Mouse (Mus musculus) stomach, postnatal 0 days (tissue): Measurements from ENCODE around the gene Mier1. TPM values are rescaled to one million over a fixed set of nuclear protein-coding genes. Genes with fewer than 3 reads are reported as not detected.

ENCODE experiments used
- ATAC-seq: fragments of 200-750 bp; cut with Nextera tagmentation; 2 replicates; pipeline ENCODE4 v1.8.0; 2017; ENCODE audit not compliant: low FRiP score, low TSS enrichment
- DNase-seq: peaks from one replicate; pipeline ENCODE4 v3.0.0-alpha.2; 2016; ENCODE audit warnings: low spot score
- H3K27ac ChIP-seq: fragments of 300-500 bp; sonication (generic); replicated peaks from 2 replicates; pipeline ENCODE4 v1.5.1; 2014; ENCODE audit warnings: mild to moderate bottlenecking, control low read depth
- H3K27me3 ChIP-seq: fragments of 300-500 bp; sonication (generic); 2 replicates; pipeline ENCODE4 v1.6.1; 2014; ENCODE audit warnings: low read length; ENCODE audit not compliant: control insufficient read depth, insufficient read depth
- H3K36me3 ChIP-seq: fragments of 300-500 bp; sonication (generic); 2 replicates; pipeline ENCODE4 v1.6.1; 2014; ENCODE audit warnings: low read length, mixed read lengths; ENCODE audit not compliant: control insufficient read depth, insufficient read depth
- H3K4me1 ChIP-seq: fragments of 300-500 bp; sonication (generic); replicated peaks from 2 replicates; pipeline ENCODE4 v1.6.1; 2014; ENCODE audit warnings: antibody characterized with exemption; ENCODE audit not compliant: control insufficient read depth, insufficient read depth
- H3K4me2 ChIP-seq: fragments of 300-500 bp; sonication (generic); replicated peaks from 2 replicates; pipeline ENCODE4 v1.6.1; 2014; ENCODE audit warnings: low read depth, mild to moderate bottlenecking, control low read depth, moderate library complexity
- H3K4me3 ChIP-seq: fragments of 300-500 bp; sonication (generic); 2 replicates; pipeline ENCODE4 v1.5.1; 2014; ENCODE audit warnings: low read depth, low read length, control low read depth
- H3K9ac ChIP-seq: fragments of 300-500 bp; sonication (generic); 2 replicates; pipeline ENCODE4 v1.6.1; 2014; ENCODE audit warnings: mild to moderate bottlenecking, low read length, control low read depth, mixed read lengths
- H3K9me3 ChIP-seq: fragments of 300-500 bp; sonication (generic); 2 replicates; pipeline ENCODE4 v1.6.1; 2016; ENCODE audit warnings: low read length; ENCODE audit not compliant: control insufficient read depth
- CTCF ChIP-seq: IDR thresholded peaks from 2 replicates; pipeline ENCODE4 v1.5.1; 2016; ENCODE audit warnings: antibody characterized with exemption, low read depth, mild to moderate bottlenecking, moderate library complexity
- EP300 ChIP-seq: optimal IDR thresholded peaks from 2 replicates; pipeline ENCODE3; 2016; ENCODE audit warnings: antibody characterized with exemption
- WGBS: fragments of 180-500 bp; shearing (Covaris S2); extraction: QIAGEN DNeasy Blood & Tissue Kit; methylation state at CpG from one replicate; pipeline ENCODE4 v1.1.7; 2014; 5-methylcytosine and 5-hydroxymethylcytosine counted together
- polyA plus RNA-seq: library from polyadenylated mRNA; unstranded; fragments of >200 nt; fragmentation: Nextera tagmentation; extraction: Ambion mirVana; gene quantifications from 2 replicates; pipeline ENCODE4 v1.2.1, GENCODE M21; 2015

Gene Mier1
- polyA plus RNA-seq, 1 experiment from 2014 or later = 31.1 TPM

GRCm38 (mm10) chr4:103119229-103120027 is 5.2 kb downstream of the Mier1 start:
- Histone ChIP-seq H3K4me3 (peak overlapping the region; percentile 90), H3K9ac (peak overlapping the region; percentile 97), H3K27ac (peak overlapping the region; percentile 99), H3K27me3 (no peaks in the 10 kb centered on the region), H3K4me1 (no peaks in the 10 kb centered on the region; the same call in 1 of the 2 replicates), H3K9me3 (no peaks in the 10 kb centered on the region), H3K4me2 (peak overlapping the region; percentile 69), H3K36me3 (0 out of 2 replicates have a peak, but pooled peaks cover 3% of the 10 kb centered on the region)
- DNase-seq (peak; percentile 86), ATAC-seq (peak; percentile 85)
- under 1% methylated on average over 77 of the region's 111 CpGs for WGBS
- 0 out of 2 replicates have a peak, but pooled peaks have one; percentile 26 for TF ChIP-seq CTCF
- TF ChIP-seq EP300 = no peak

- Histone ChIP-seq H3K4me2 (peak overlapping the region; percentile 69), H3K4me1 (no peaks in the 10 kb centered on the region; the same call in 1 of the 2 replicates), H3K27me3 (no peaks in the 10 kb centered on the region), H3K36me3 (0 out of 2 replicates have a peak, but pooled peaks cover 3% of the 10 kb centered on the region), H3K4me3 (peak overlapping the region; percentile 90), H3K27ac (peak overlapping the region; percentile 99), H3K9me3 (no peaks in the 10 kb centered on the region), H3K9ac (peak overlapping the region; percentile 97)
- WGBS = 3% methylated on average over 4 of the region's 4 CpGs
- TF ChIP-seq CTCF (no peak), EP300 (no peak)
- DNase-seq (peak; percentile 22), ATAC-seq (no peak)
Observed at GRCm38 (mm10) chr4:103120028-103120384, 5.8 kb downstream of the Mier1 start.

GRCm38 (mm10) chr4:103120395-103120794 is 6.2 kb downstream of the Mier1 start:
- H3K36me3 ChIP-seq = 0 out of 2 replicates have a peak, but pooled peaks cover 3% of the 10 kb centered on the region
- DNase-seq (no peak), ATAC-seq (no peak)
- TF ChIP-seq CTCF (no peak), EP300 (no peak)
- WGBS = 12% methylated on average over 3 of the region's 3 CpGs
- H3K27me3 ChIP-seq = no peaks in the 10 kb centered on the region
- H3K4me2 ChIP-seq = peak overlapping the region; percentile 69
- peak overlapping the region; percentile 31; the same call in 1 of the 2 replicates for H3K9ac ChIP-seq
- H3K4me3 ChIP-seq = peak overlapping the region; percentile 90
- H3K9me3 ChIP-seq = no peaks in the 10 kb centered on the region
- no peak overlapping the region for H3K27ac ChIP-seq
- no peaks in the 10 kb centered on the region; the same call in 1 of the 2 replicates for H3K4me1 ChIP-seq

GRCm38 (mm10) chr4:103120874-103121389 is 6.7 kb downstream of the Mier1 start:
- Histone ChIP-seq H3K27me3 (no peaks in the 10 kb centered on the region), H3K4me3 (peak overlapping the region; percentile 90), H3K27ac (no peak overlapping the region), H3K9ac (peak overlapping the region; percentile 31; the same call in 1 of the 2 replicates), H3K9me3 (no peaks in the 10 kb centered on the region), H3K36me3 (0 out of 2 replicates have a peak, but pooled peaks cover 3% of the 10 kb centered on the region), H3K4me1 (no peaks in the 10 kb centered on the region; the same call in 1 of the 2 replicates), H3K4me2 (peak overlapping the region; percentile 69)
- WGBS = 76% methylated on average over 9 of the region's 9 CpGs
- DNase-seq (no peak), ATAC-seq (no peak)
- TF ChIP-seq CTCF (no peak), EP300 (no peak)

- H3K4me2 ChIP-seq = no peak overlapping the region; the same call in 1 of the 2 replicates
- 43% methylated on average over 2 of the region's 2 CpGs for WGBS
- ATAC-seq = no peak
- no peak overlapping the region for H3K4me3 ChIP-seq
- DNase-seq = no peak
- H3K27ac ChIP-seq = no peak overlapping the region
- H3K9ac ChIP-seq = no peak overlapping the region
- H3K4me1 ChIP-seq = no peaks in the 10 kb centered on the region; the same call in 1 of the 2 replicates
- TF ChIP-seq EP300 (no peak), CTCF (no peak)
- H3K27me3 ChIP-seq = no peaks in the 10 kb centered on the region
- no peaks in the 10 kb centered on the region for H3K9me3 ChIP-seq
- no peaks in the 10 kb centered on the region for H3K36me3 ChIP-seq
Observed at GRCm38 (mm10) chr4:103123086-103123485, 8.9 kb downstream of the Mier1 start.

GRCm38 (mm10) chr4:103123606-103124005 is 9.4 kb downstream of the Mier1 start:
- Histone ChIP-seq H3K36me3 (no peaks in the 10 kb centered on the region), H3K27ac (no peak overlapping the region), H3K9ac (no peak overlapping the region), H3K4me1 (no peaks in the 10 kb centered on the region; the same call in 1 of the 2 replicates), H3K9me3 (no peaks in the 10 kb centered on the region), H3K27me3 (no peaks in the 10 kb centered on the region), H3K4me3 (no peak overlapping the region), H3K4me2 (no peak overlapping the region)
- TF ChIP-seq EP300 = no peak
- TF ChIP-seq CTCF = no peak
- no peak for DNase-seq
- no peak for ATAC-seq
